Mouse (Mus musculus) T-helper 17 cell (primary cell): ENCODE measurements around the gene Sfxn5.

ENCODE experiments used
- in situ Hi-C, 2 experiments: fragments of 300-600 bp; cut with MboI, MseI; formaldehyde crosslinking; loops; 1 replicate in 1 of 2; 2 replicates in 1 of 2; pipeline ENCODE4 v1.15.1; 2025; ENCODE audit warnings: high pct_unique_total_duplicates in 2 of 2

Gene Sfxn5

GRCm38 (mm10) chr6:85364439-85364838 lies 31.2 kb upstream of the Sfxn5 start:
- in situ Hi-C loops, result no loop called here

GRCm38 (mm10) chr6:85363906-85364260 lies 30.7 kb upstream of the Sfxn5 start:
- in situ Hi-C loops, result no loop called here

GRCm38 (mm10) chr6:85363231-85363905 lies 30.1 kb upstream of the Sfxn5 start:
- in situ Hi-C loops, result no loop called here

GRCm38 (mm10) chr6:85362610-85363009 lies 29.4 kb upstream of the Sfxn5 start:
- in situ Hi-C loops, result no loop called here

GRCm38 (mm10) chr6:85360311-85360710 lies 27.1 kb upstream of the Sfxn5 start:
- in situ Hi-C loops, result no loop called here

- in situ Hi-C loops, result no loop called here
Observed at GRCm38 (mm10) chr6:85358877-85359276, 25.7 kb upstream of the Sfxn5 start.

GRCm38 (mm10) chr6:85356682-85357465 lies 23.7 kb upstream of the Sfxn5 start:
- in situ Hi-C loops, result no loop called here

GRCm38 (mm10) chr6:85355753-85356152 lies 22.5 kb upstream of the Sfxn5 start:
- in situ Hi-C loops, result no loop called here

- in situ Hi-C loops, result no loop called here
Observed at GRCm38 (mm10) chr6:85354709-85355108, 21.5 kb upstream of the Sfxn5 start.

- in situ Hi-C loops, result no loop called here
Observed at GRCm38 (mm10) chr6:85353706-85354105, 20.5 kb upstream of the Sfxn5 start.

GRCm38 (mm10) chr6:85350157-85350556 lies 16.9 kb upstream of the Sfxn5 start:
- in situ Hi-C loops, result no loop called here

- in situ Hi-C loops, result loop anchor here (5.0 kb wide), 1 partner anchor 38 kb away; no protein-coding TSS in a partner anchor
Observed at GRCm38 (mm10) chr6:85349246-85349645, 16.0 kb upstream of the Sfxn5 start.

GRCm38 (mm10) chr6:85348133-85348532 lies 14.9 kb upstream of the Sfxn5 start:
- in situ Hi-C loops, result loop anchor here (5.0 kb wide), 1 partner anchor 39 kb away; no protein-coding TSS in a partner anchor

GRCm38 (mm10) chr6:85346028-85346634 lies 12.9 kb upstream of the Sfxn5 start:
- in situ Hi-C loops, result loop anchor here (5.0 kb wide), 1 partner anchor 41 kb away; no protein-coding TSS in a partner anchor

GRCm38 (mm10) chr6:85344929-85345328 lies 11.7 kb upstream of the Sfxn5 start:
- in situ Hi-C loops, result loop anchor here (5.0 kb wide), 1 partner anchor 42 kb away; no protein-coding TSS in a partner anchor

- in situ Hi-C loops, result no loop called here
Observed at GRCm38 (mm10) chr6:85343027-85343426, 9.8 kb upstream of the Sfxn5 start.

- in situ Hi-C loops, result no loop called here
Observed at GRCm38 (mm10) chr6:85341814-85342501, 8.7 kb upstream of the Sfxn5 start.

GRCm38 (mm10) chr6:85340184-85340583 lies 7.0 kb upstream of the Sfxn5 start:
- in situ Hi-C loops, result no loop called here

- in situ Hi-C loops, result no loop called here
Observed at GRCm38 (mm10) chr6:85339273-85339901, 6.2 kb upstream of the Sfxn5 start.

GRCm38 (mm10) chr6:85336944-85337343 lies 3.7 kb upstream of the Sfxn5 start:
- in situ Hi-C loops, result no loop called here

- in situ Hi-C loops, result no loop called here
Observed at GRCm38 (mm10) chr6:85335352-85335751, 2.1 kb upstream of the Sfxn5 start.
